Mouse (Mus musculus) heart, postnatal 0 days (tissue): Measurements from ENCODE around the gene Mthfr. TPM values are rescaled to one million over a fixed set of nuclear protein-coding genes. Genes with fewer than 3 reads are reported as not detected.
A peak's percentile ranks its signal among the peaks of the same experiment; 100 is the strongest.

ENCODE experiments used
- ATAC-seq: fragments of 200-750 bp; cut with Nextera tagmentation; 2 replicates; pipeline ENCODE4 v1.8.0; 2017; ENCODE audit warnings: low read depth, moderate number of reproducible peaks, moderate library complexity; ENCODE audit not compliant: insufficient read depth
- DNase-seq: peaks from one replicate; pipeline ENCODE4 v3.0.0-alpha.2; 2016; ENCODE audit warnings: low spot score
- H3K27ac ChIP-seq: fragments of 300-500 bp; sonication (generic); 2 replicates; pipeline ENCODE4 v1.5.1; 2014; ENCODE audit warnings: low read depth, mild to moderate bottlenecking
- H3K27me3 ChIP-seq: fragments of 300-500 bp; sonication (generic); 2 replicates; pipeline ENCODE4 v1.6.1; 2014; ENCODE audit warnings: low read length, mixed read lengths; ENCODE audit not compliant: control insufficient read depth, insufficient read depth
- H3K36me3 ChIP-seq: fragments of 300-500 bp; sonication (generic); replicated peaks from 2 replicates; pipeline ENCODE4 v1.6.1; 2014; ENCODE audit warnings: low read length, mixed read lengths; ENCODE audit not compliant: control insufficient read depth, insufficient read depth
- H3K4me1 ChIP-seq: fragments of 300-500 bp; sonication (generic); 2 replicates; pipeline ENCODE4 v1.6.1; 2014; ENCODE audit warnings: antibody characterized with exemption; ENCODE audit not compliant: control insufficient read depth, insufficient read depth
- H3K4me2 ChIP-seq: fragments of 300-500 bp; sonication (generic); 2 replicates; pipeline ENCODE4 v1.6.1; 2014; ENCODE audit warnings: low read depth, mild to moderate bottlenecking, low read length, moderate library complexity
- H3K4me3 ChIP-seq: fragments of 300-500 bp; sonication (generic); 2 replicates; pipeline ENCODE4 v1.5.1; 2014; ENCODE audit warnings: low read depth, low read length
- H3K9ac ChIP-seq: fragments of 300-500 bp; sonication (generic); replicated peaks from 2 replicates; pipeline ENCODE4 v1.6.1; 2014; ENCODE audit warnings: low read depth, low read length, mixed read lengths
- H3K9me3 ChIP-seq: fragments of 300-500 bp; sonication (generic); replicated peaks from 2 replicates; pipeline ENCODE4 v1.6.1; 2016; ENCODE audit warnings: low read length; ENCODE audit not compliant: control insufficient read depth
- CTCF ChIP-seq: IDR thresholded peaks from 2 replicates; pipeline ENCODE4 v1.5.1; 2016; ENCODE audit warnings: antibody characterized with exemption, control low read depth, low read depth
- EP300 ChIP-seq: IDR thresholded peaks from 2 replicates; pipeline ENCODE4 v1.6.1; 2016; ENCODE audit warnings: antibody characterized with exemption, low read depth
- WGBS: fragments of 180-500 bp; shearing (Covaris S2); extraction: QIAGEN DNeasy Blood & Tissue Kit; methylation state at CpG from one replicate; pipeline ENCODE4 v1.1.7; 2014; 5-methylcytosine and 5-hydroxymethylcytosine counted together
- polyA plus RNA-seq: library from polyadenylated mRNA; unstranded; fragments of >200 nt; fragmentation: Nextera tagmentation; extraction: Ambion mirVana; gene quantifications from 2 replicates; pipeline ENCODE4 v1.2.1, GENCODE M21; 2015
- total RNA-seq: library from RNA; depleted of rRNA; stranded (reverse); fragments of >200 nt; gene quantifications from 2 replicates; pipeline ENCODE4 v1.2.3, GENCODE M21; 2014; ENCODE audit warnings: low replicate concordance; rRNA removed

The Mthfr gene
- total RNA-seq (29.2 and 37.6 TPM in 2 replicates), polyA plus RNA-seq (6.0 and 6.3 TPM in 2 replicates)

DNA sequence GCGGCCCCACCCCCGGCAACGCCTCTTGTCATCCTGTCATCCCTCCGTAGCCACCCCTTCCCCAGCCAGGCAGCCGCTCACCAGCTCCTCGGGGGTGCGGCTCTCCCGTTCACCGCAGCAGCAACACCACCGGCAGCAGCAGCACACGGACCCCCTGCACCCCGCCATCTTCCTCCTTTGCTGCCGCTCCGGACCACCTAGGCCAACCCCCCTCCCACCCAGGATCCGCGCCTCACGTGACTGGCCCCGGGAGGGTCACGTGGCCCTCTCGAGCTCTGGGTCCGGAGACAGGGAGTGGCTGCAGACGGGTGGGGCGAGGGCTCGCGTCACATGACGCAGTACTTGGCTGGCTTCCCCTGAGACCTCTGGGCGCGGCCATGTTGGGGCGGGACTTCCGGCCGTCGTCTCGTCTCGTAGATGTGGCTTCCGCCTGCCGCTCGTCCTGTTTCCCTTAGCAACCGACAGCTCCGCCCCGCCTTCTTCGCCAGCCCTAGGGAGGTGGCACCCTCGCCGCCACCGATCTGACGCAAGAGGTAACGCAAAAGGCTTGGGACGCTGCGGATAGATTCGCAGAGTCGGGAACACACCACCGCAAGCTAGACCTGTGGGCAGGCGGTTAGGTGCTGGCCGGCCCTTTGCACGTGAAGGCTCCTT lies at the start of gene Mthfr, which contains the start of gene Clcn6:
TSS of gene Mthfr (plus strand) at position 478 of the 654 bp plus-strand sequence.
TSS of gene Clcn6 (minus strand) at position 222 of the 654 bp plus-strand sequence.
- H3K27ac ChIP-seq: peak within 1 kb of the TSS; percentile 86
- under 1% methylated on average over 53 of the region's 54 CpGs for WGBS

DNA sequence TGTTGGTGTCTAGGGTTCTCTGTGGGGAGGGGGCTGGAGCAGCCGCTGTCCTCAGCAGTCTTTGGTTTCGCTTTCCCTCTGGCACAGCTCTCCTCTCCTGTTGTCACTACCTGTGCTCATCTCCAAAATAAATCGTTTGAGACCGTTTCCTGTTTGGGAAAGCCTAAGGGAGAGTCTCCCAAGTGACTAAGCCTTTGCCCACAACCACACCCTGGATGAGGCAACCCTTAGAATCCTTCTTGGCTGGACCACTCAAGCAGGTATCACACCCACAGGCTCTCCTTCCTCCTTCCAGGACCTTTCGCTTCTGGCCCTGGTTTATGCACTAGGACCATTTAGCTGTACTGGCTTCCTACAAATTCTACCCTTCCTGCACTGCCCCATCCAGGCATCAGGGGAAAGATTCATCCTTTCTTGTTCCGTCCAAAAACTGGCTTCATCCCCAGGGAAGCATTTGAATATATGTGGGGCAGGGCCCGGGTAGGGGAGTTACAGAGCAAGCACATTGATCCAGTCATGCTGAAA lies 45.2 kb upstream of the Mthfr start:
- H3K4me2 ChIP-seq: no peak overlapping the region
- no peak for ATAC-seq

More for the DNA sequence above, at the start of gene Mthfr, which contains the start of gene Clcn6:
- peak within 1 kb of the TSS; percentile 71 for H3K4me3 ChIP-seq
- TF ChIP-seq CTCF (no peak), EP300 (peak; percentile 69; the same call in 1 of the 2 replicates)
- ATAC-seq (peak; percentile 95), DNase-seq (peak; percentile 97)
- peaks cover 35% of the 10 kb centered on the region for H3K4me1 ChIP-seq
- peaks cover 10% of the 10 kb centered on the region; the same call in 1 of the 2 replicates for H3K36me3 ChIP-seq
- peak within 1 kb of the TSS; percentile 64 for H3K9ac ChIP-seq
- no peaks in the 10 kb centered on the region for H3K27me3 ChIP-seq
- H3K4me2 ChIP-seq: peak within 1 kb of the TSS; percentile 88
- no peaks in the 10 kb centered on the region for H3K9me3 ChIP-seq

DNA sequence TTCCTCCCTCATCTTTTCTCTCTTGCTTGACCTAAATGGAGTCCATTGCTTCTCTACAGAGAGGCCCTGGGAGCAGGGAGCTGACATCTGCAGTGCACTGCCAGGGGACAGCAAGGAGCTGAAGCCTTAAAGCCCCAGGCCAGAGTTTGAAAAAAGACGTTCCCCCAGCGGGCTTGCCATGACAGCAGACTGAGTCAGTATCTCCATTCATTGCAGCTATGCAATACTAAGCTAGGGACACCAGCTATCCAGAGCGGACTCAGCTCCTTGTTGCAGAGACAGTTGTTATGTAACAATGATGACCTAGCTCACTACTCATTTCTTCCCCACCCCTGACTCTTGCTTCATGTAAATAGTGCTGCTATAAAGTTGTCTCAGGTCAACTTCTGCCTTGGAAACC lies 43.6 kb upstream of the Mthfr start:
- WGBS: 80% methylated on average over 3 of the region's 3 CpGs
- H3K27ac ChIP-seq: no peak overlapping the region
- H3K27me3 ChIP-seq: no peaks in the 10 kb centered on the region
- no peaks in the 10 kb centered on the region for H3K9me3 ChIP-seq
- TF ChIP-seq EP300: no peak
- TF ChIP-seq CTCF: no peak
- H3K36me3 ChIP-seq: no peaks in the 10 kb centered on the region
- no peak overlapping the region for H3K9ac ChIP-seq
- H3K4me1 ChIP-seq: peaks cover 16% of the 10 kb centered on the region
- H3K4me3 ChIP-seq: no peak overlapping the region
- ATAC-seq (no peak), DNase-seq (no peak)
- no peak overlapping the region for H3K4me2 ChIP-seq

More for the DNA sequence above, 45.2 kb upstream of the Mthfr start:
- no peak overlapping the region for H3K9ac ChIP-seq
- no peaks in the 10 kb centered on the region for H3K27me3 ChIP-seq
- H3K4me3 ChIP-seq: no peak overlapping the region
- H3K4me1 ChIP-seq: 0 out of 2 replicates have a peak, but pooled peaks cover under 1% of the 10 kb centered on the region
- H3K9me3 ChIP-seq: no peaks in the 10 kb centered on the region
- H3K36me3 ChIP-seq: no peaks in the 10 kb centered on the region
- no peak for DNase-seq
- WGBS: 65% methylated on average over 7 of the region's 7 CpGs
- no peak for TF ChIP-seq CTCF
- no peak for TF ChIP-seq EP300
- no peak overlapping the region for H3K27ac ChIP-seq

DNA sequence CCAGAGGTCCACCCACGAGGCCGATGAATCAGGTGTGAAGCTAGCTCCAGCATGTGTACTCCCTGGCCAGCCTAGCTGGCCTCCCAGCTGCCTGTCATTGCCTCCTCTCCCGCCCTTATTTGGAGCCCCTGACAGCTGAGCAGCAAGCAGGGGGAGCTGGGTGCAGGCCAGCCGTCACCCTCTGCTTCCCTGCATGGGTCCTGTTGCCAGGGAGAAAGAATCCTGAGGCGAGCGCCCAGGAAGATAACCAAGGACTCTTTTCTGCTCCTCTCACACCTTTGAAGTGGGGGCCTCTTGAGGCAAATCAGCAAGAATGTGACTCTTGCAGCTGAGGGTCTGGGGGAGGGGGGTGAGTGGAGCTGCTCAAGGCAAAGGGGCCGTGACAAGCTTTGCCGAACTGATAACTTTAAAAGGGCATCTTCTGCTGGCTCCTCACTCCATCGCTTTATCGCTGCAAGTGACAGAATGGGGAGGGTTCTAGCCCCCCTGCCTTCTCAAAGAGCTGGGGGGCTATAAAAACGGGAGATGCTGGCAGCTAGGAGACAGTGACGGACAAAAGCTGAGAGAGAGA lies 38.6 kb upstream of the Mthfr start, which contains the start of gene Nppa:
TSS of gene Nppa (plus strand) at position 521 of the 571 bp plus-strand sequence.
- H3K4me1 ChIP-seq: peaks cover 16% of the 10 kb centered on the region
- no peaks in the 10 kb centered on the region for H3K27me3 ChIP-seq
- no peaks in the 10 kb centered on the region for H3K9me3 ChIP-seq
- H3K9ac ChIP-seq: peak within 1 kb of the TSS; percentile 31
- H3K4me3 ChIP-seq: peak within 1 kb of the TSS; percentile 18
- 14% methylated on average over 12 of the region's 12 CpGs for WGBS
- peak within 1 kb of the TSS; percentile 14 for H3K4me2 ChIP-seq
- H3K27ac ChIP-seq: peak within 1 kb of the TSS; percentile 36
- H3K36me3 ChIP-seq: peaks cover 3% of the 10 kb centered on the region; the same call in 1 of the 2 replicates
- DNase-seq (peak; percentile 58), ATAC-seq (peak; percentile 80)
- TF ChIP-seq CTCF (no peak), EP300 (peak; percentile 90)

DNA sequence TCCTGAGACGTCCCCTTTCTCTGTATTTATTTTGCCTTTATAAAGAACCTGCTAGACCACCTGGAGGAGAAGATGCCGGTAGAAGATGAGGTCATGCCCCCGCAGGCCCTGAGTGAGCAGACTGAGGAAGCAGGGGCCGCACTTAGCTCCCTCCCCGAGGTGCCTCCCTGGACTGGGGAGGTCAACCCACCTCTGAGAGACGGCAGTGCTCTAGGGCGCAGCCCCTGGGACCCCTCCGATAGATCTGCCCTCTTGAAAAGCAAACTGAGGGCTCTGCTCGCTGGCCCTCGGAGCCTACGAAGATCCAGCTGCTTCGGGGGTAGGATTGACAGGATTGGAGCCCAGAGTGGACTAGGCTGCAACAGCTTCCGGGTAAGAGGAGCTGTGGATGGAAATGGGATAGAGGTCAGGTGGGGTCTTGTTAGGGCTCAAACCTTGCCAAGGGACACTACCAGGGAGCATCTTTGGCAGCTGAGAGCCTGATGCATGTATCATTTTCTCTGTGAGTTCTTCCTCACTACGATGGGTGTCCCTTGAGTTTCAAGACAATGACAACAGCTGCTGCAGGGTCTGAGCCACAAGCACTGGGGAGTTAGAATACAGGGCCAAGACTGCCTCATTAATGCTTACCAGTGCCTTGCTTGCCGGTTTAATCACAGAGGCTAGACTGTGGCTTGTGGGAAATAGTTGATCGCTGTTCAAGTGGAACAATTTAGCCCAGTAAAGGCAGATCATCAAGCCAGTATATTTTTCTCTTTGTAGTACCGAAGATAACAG lies 37.7 kb upstream of the Mthfr start:
- peak overlapping the region; percentile 18 for H3K4me3 ChIP-seq
- no peak for TF ChIP-seq CTCF
- no peak for TF ChIP-seq EP300
- peak overlapping the region; percentile 36 for H3K27ac ChIP-seq
- whole genome bisulfite sequencing: 69% methylated on average over 17 of the region's 17 CpGs
- H3K4me2 ChIP-seq: 0 out of 2 replicates have a peak overlapping the region, but pooled peaks have one; percentile 14
- no peak for DNase-seq
- H3K36me3 ChIP-seq: peaks cover 12% of the 10 kb centered on the region
- H3K27me3 ChIP-seq: no peaks in the 10 kb centered on the region
- no peaks in the 10 kb centered on the region for H3K9me3 ChIP-seq
- peak overlapping the region; percentile 31 for H3K9ac ChIP-seq
- no peak for ATAC-seq
- peaks cover 16% of the 10 kb centered on the region for H3K4me1 ChIP-seq
